ENCODE assay signal across 24 mouse cellular contexts in genomic region chr1:80014586-80014985, GRCm38 (mm10).
DNase-seq lines count a peak whose midpoint lies in the region; ATAC-seq and TF ChIP-seq lines count a peak whose summit lies in the region.
"Had no signal": no experiment of that assay in that cellular context is flagged by ENCODE, and none has a peak within 500 bp of the region (broad histone marks: within the 10 kb centered on the region; RNA-seq: fewer than 3 reads in every experiment).

No protein-coding gene starts in this region.

- H3K27me3 ChIP-seq in embryonic facial prominence, embryonic 11.5 days (ENCODE audit: control insufficient read depth, insufficient read depth, low read length): no peaks in the 10 kb centered on the region
- no peaks in the 10 kb centered on the region for H3K27me3 ChIP-seq in embryonic facial prominence, embryonic 10.5 days (replicated peaks; ENCODE audit: low read depth, poor library complexity, severe bottlenecking)
- H3K27me3 ChIP-seq in midbrain, embryonic 11.5 days (ENCODE audit: control insufficient read depth, insufficient read depth, low read length): no peaks in the 10 kb centered on the region
- H3K27me3 ChIP-seq in midbrain, postnatal 0 days (ENCODE audit: insufficient read depth, low read length): no peaks in the 10 kb centered on the region
- H3K27me3 ChIP-seq in embryonic facial prominence, embryonic 15.5 days: no peaks in the 10 kb centered on the region
- H3K27me3 ChIP-seq in limb, embryonic 14.5 days (ENCODE audit: control insufficient read depth, insufficient read depth, low read length): no peaks in the 10 kb centered on the region
- H3K27me3 ChIP-seq: CH12.LX; forebrain, embryonic 12.5 days; heart, embryonic 15.5 days; hindbrain, embryonic 13.5 days; intestine, embryonic 15.5 days; Patski had no signal

- peak; percentile 83 for DNase-seq in embryonic facial prominence, embryonic 11.5 days (ENCODE audit: low spot score)
- no peak for DNase-seq in embryonic facial prominence, embryonic 10.5 days (ENCODE audit: low spot score)
- DNase-seq in midbrain, embryonic 11.5 days (ENCODE audit: low spot score, missing footprints): peak; percentile 49
- DNase-seq in midbrain, postnatal 0 days (ENCODE audit: low spot score): no peak
- peak; percentile 50 for DNase-seq in limb, embryonic 14.5 days (ENCODE audit: low spot score)
- no peak for DNase-seq in testis, postnatal 14 days (ENCODE audit: low spot score)
- DNase-seq in urinary bladder, postnatal 14 days (ENCODE audit: low spot score): no peak
- DNase-seq: adrenal gland, postnatal 25 days; cerebellum, adult 18-20 months; cerebellum, postnatal 10 days; gastrocnemius, postnatal 36 days; heart, adult 2 months; heart, postnatal 14 days; kidney, adult 2 months had no signal

- no peak for ATAC-seq in embryonic facial prominence, embryonic 11.5 days (replicated peaks; ENCODE audit: insufficient number of reproducible peaks, low FRiP score, low TSS enrichment, low read depth)
- no peak for ATAC-seq in midbrain, embryonic 11.5 days (ENCODE audit: low FRiP score)
- ATAC-seq in midbrain, postnatal 0 days (ENCODE audit: low FRiP score): no peak
- ATAC-seq in embryonic facial prominence, embryonic 15.5 days (ENCODE audit: insufficient number of reproducible peaks, low FRiP score, low TSS enrichment, low read depth): no peak
- no peak for ATAC-seq in limb, embryonic 14.5 days (ENCODE audit: low FRiP score, low read depth)
- ATAC-seq: forebrain, embryonic 16.5 days; hindbrain, postnatal 0 days; intestine, embryonic 15.5 days; Patski had no signal

- 47% methylated on average over 2 of the region's 2 CpGs for WGBS in embryonic facial prominence, embryonic 11.5 days
- WGBS in embryonic facial prominence, embryonic 10.5 days: 45% methylated on average over 2 of the region's 2 CpGs
- WGBS in midbrain, embryonic 11.5 days: 87% methylated on average over 2 of the region's 2 CpGs
- 86% methylated on average over 2 of the region's 2 CpGs for WGBS in midbrain, postnatal 0 days
- WGBS in embryonic facial prominence, embryonic 15.5 days: 31% methylated on average over 2 of the region's 2 CpGs
- WGBS in limb, embryonic 14.5 days: 33% methylated on average over 2 of the region's 2 CpGs

- H3K9me3 ChIP-seq in embryonic facial prominence, embryonic 11.5 days (replicated peaks; ENCODE audit: control insufficient read depth, low read length): no peaks in the 10 kb centered on the region
- H3K9me3 ChIP-seq in embryonic facial prominence, embryonic 10.5 days: no peaks in the 10 kb centered on the region
- H3K9me3 ChIP-seq in midbrain, embryonic 11.5 days (ENCODE audit: control insufficient read depth, low read length): no peaks in the 10 kb centered on the region
- H3K9me3 ChIP-seq in midbrain, postnatal 0 days (ENCODE audit: low read length): no peaks in the 10 kb centered on the region
- no peaks in the 10 kb centered on the region for H3K9me3 ChIP-seq in embryonic facial prominence, embryonic 15.5 days (replicated peaks)
- H3K9me3 ChIP-seq in limb, embryonic 14.5 days (ENCODE audit: control insufficient read depth, low read length): no peaks in the 10 kb centered on the region
- H3K9me3 ChIP-seq: forebrain, embryonic 12.5 days; heart, embryonic 15.5 days; hindbrain, embryonic 13.5 days; intestine, embryonic 15.5 days had no signal

- TF ChIP-seq CTCF in midbrain, postnatal 0 days (IDR thresholded peaks at IDR 0.05): no peak

- no peak overlapping the region for H3K4me3 ChIP-seq in embryonic facial prominence, embryonic 11.5 days (ENCODE audit: low read depth, low read length)
- H3K4me3 ChIP-seq in embryonic facial prominence, embryonic 10.5 days: no peak overlapping the region
- no peak overlapping the region for H3K4me3 ChIP-seq in midbrain, embryonic 11.5 days (ENCODE audit: low read depth, low read length)
- no peak overlapping the region for H3K4me3 ChIP-seq in midbrain, postnatal 0 days (ENCODE audit: low read depth, low read length)
- H3K4me3 ChIP-seq in embryonic facial prominence, embryonic 15.5 days (replicated peaks): no peak overlapping the region
- no peak overlapping the region for H3K4me3 ChIP-seq in limb, embryonic 14.5 days (replicated peaks; ENCODE audit: low read length)
- H3K4me3 ChIP-seq: forebrain, embryonic 12.5 days; heart, adult 2 months; heart, embryonic 15.5 days; hindbrain, embryonic 13.5 days; intestine, embryonic 15.5 days had no signal

- H3K27ac ChIP-seq in embryonic facial prominence, embryonic 11.5 days (replicated peaks; ENCODE audit: low read depth, low read length): no peak overlapping the region
- H3K27ac ChIP-seq in embryonic facial prominence, embryonic 10.5 days (replicated peaks): no peak overlapping the region
- H3K27ac ChIP-seq in midbrain, embryonic 11.5 days (ENCODE audit: low read depth, low read length): no peak overlapping the region
- H3K27ac ChIP-seq in midbrain, postnatal 0 days (ENCODE audit: low read depth, low read length): no peak overlapping the region
- H3K27ac ChIP-seq in embryonic facial prominence, embryonic 15.5 days (replicated peaks): peak overlapping the region; percentile 72
- H3K27ac ChIP-seq in limb, embryonic 14.5 days (replicated peaks; ENCODE audit: low read depth, low read length): no peak overlapping the region
- H3K27ac ChIP-seq: forebrain, embryonic 12.5 days; heart, adult 2 months; heart, embryonic 15.5 days; hindbrain, embryonic 13.5 days; hindbrain, postnatal 0 days; intestine, embryonic 15.5 days had no signal

- H3K4me2 ChIP-seq in embryonic facial prominence, embryonic 11.5 days (ENCODE audit: low read depth, low read length): no peak overlapping the region
- H3K4me2 ChIP-seq in midbrain, embryonic 11.5 days: no peak overlapping the region
- no peak overlapping the region for H3K4me2 ChIP-seq in midbrain, postnatal 0 days (ENCODE audit: low read depth, low read length, poor library complexity, severe bottlenecking)
- no peak overlapping the region for H3K4me2 ChIP-seq in embryonic facial prominence, embryonic 15.5 days (replicated peaks)
- no peak overlapping the region for H3K4me2 ChIP-seq in limb, embryonic 14.5 days (replicated peaks; ENCODE audit: low read depth, low read length, severe bottlenecking)
- H3K4me2 ChIP-seq: forebrain, embryonic 12.5 days; heart, embryonic 11.5 days; heart, embryonic 15.5 days; hindbrain, embryonic 13.5 days; intestine, embryonic 15.5 days had no signal

- H3K4me1 ChIP-seq in embryonic facial prominence, embryonic 11.5 days (ENCODE audit: control insufficient read depth, insufficient read depth, low read length): no peaks in the 10 kb centered on the region
- H3K4me1 ChIP-seq in embryonic facial prominence, embryonic 10.5 days: peaks cover 3% of the 10 kb centered on the region; the same call in 1 of the 2 replicates
- H3K4me1 ChIP-seq in midbrain, embryonic 11.5 days (ENCODE audit: control insufficient read depth, insufficient read depth, low read length): no peaks in the 10 kb centered on the region
- H3K4me1 ChIP-seq in midbrain, postnatal 0 days (ENCODE audit: insufficient read depth, low read length): no peaks in the 10 kb centered on the region
- H3K4me1 ChIP-seq in embryonic facial prominence, embryonic 15.5 days: peaks cover 20% of the 10 kb centered on the region
- no peaks in the 10 kb centered on the region for H3K4me1 ChIP-seq in limb, embryonic 14.5 days (ENCODE audit: control insufficient read depth, insufficient read depth, low read length)
- H3K4me1 ChIP-seq: forebrain, embryonic 12.5 days; heart, embryonic 15.5 days; hindbrain, embryonic 13.5 days had no signal

- no peak for TF ChIP-seq POLR2A in limb, embryonic 14.5 days (IDR thresholded peaks at IDR 0.05; ENCODE audit: borderline replicate concordance, extremely low read depth, insufficient read depth, insufficient read length)

- H3K9ac ChIP-seq in embryonic facial prominence, embryonic 11.5 days (replicated peaks; ENCODE audit: low read length): no peak overlapping the region
- H3K9ac ChIP-seq in midbrain, embryonic 11.5 days (ENCODE audit: low read length): no peak overlapping the region
- H3K9ac ChIP-seq in midbrain, postnatal 0 days (replicated peaks; ENCODE audit: low read length, poor library complexity, severe bottlenecking): no peak overlapping the region
- H3K9ac ChIP-seq in embryonic facial prominence, embryonic 15.5 days: no peak overlapping the region
- no peak overlapping the region for H3K9ac ChIP-seq in limb, embryonic 14.5 days (ENCODE audit: low read depth, low read length, severe bottlenecking)
- H3K9ac ChIP-seq: forebrain, embryonic 12.5 days; heart, embryonic 15.5 days; hindbrain, embryonic 13.5 days; intestine, embryonic 15.5 days had no signal

- H3K36me3 ChIP-seq in embryonic facial prominence, embryonic 11.5 days (replicated peaks; ENCODE audit: control insufficient read depth, insufficient read depth, low read depth, low read length): no peaks in the 10 kb centered on the region
- no peaks in the 10 kb centered on the region for H3K36me3 ChIP-seq in embryonic facial prominence, embryonic 10.5 days (replicated peaks)
- no peaks in the 10 kb centered on the region for H3K36me3 ChIP-seq in midbrain, embryonic 11.5 days (ENCODE audit: control insufficient read depth, insufficient read depth, low read length)
- no peaks in the 10 kb centered on the region for H3K36me3 ChIP-seq in midbrain, postnatal 0 days (ENCODE audit: insufficient read depth, low read length)
- H3K36me3 ChIP-seq in embryonic facial prominence, embryonic 15.5 days: no peaks in the 10 kb centered on the region
- no peaks in the 10 kb centered on the region for H3K36me3 ChIP-seq in limb, embryonic 14.5 days (ENCODE audit: control insufficient read depth, insufficient read depth, low read length)
- H3K36me3 ChIP-seq: forebrain, embryonic 12.5 days; heart, embryonic 15.5 days; hindbrain, embryonic 13.5 days; intestine, embryonic 15.5 days had no signal

Comparison
In these comparisons a context has a peak if more than half of its experiments do, and no peak if none do; other contexts are left out.
1. DNase-seq: peak in embryonic facial prominence, embryonic 11.5 days (single experiment), midbrain, embryonic 11.5 days (single experiment) and limb, embryonic 14.5 days (single experiment); none in embryonic facial prominence, embryonic 10.5 days (single experiment), midbrain, postnatal 0 days (single experiment), testis, postnatal 14 days (single experiment) and urinary bladder, postnatal 14 days (single experiment).